Mouse (Mus musculus) ES-E14 (cell line): Measurements from ENCODE around the gene Siae.

Source experiments
- CHD2 ChIP-seq: IDR thresholded peaks from 2 replicates; pipeline ENCODE4 v1.6.1; 2014; ENCODE audit warnings: mild to moderate bottlenecking, low read depth, low read length, inconsistent platforms
- HCFC1 ChIP-seq: IDR thresholded peaks from 2 replicates; pipeline ENCODE4 v1.6.1; 2012; ENCODE audit warnings: low read length, inconsistent platforms, borderline replicate concordance; ENCODE audit not compliant: insufficient read depth
- MAFK ChIP-seq: IDR thresholded peaks from 2 replicates; pipeline ENCODE4 v1.6.1; 2014; ENCODE audit warnings: mild to moderate bottlenecking, low read depth, low read length, inconsistent platforms; ENCODE audit not compliant: insufficient read depth
- ZC3H11A ChIP-seq: IDR thresholded peaks from 2 replicates; pipeline ENCODE4 v1.6.1; 2012; ENCODE audit warnings: low read depth, mild to moderate bottlenecking, inconsistent platforms, low read length, borderline replicate concordance
- ZNF384 ChIP-seq: IDR thresholded peaks from 2 replicates; pipeline ENCODE4 v1.6.1; 2012; ENCODE audit warnings: low read depth, low read length, inconsistent platforms

DNA sequence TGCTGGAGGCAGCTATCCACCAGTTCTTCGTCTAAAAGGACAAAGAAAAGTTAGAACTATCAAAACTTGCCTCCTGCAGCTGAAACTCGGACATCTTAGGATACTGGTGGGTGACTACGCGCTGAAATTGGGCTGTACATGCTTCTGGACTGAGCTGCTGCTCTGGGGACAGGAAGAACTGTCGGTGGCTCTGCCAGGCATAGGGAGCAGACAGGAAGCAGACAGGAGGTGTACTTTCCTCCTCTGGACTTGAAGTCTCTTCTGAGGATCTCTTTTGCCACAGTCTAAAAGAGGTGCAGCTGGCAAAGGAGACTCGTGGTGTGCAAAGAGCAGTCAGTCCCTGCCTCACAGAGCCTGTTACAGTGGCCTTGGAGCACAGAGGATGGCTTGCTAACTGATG lies 37.1 kb downstream of the Siae start:
- no peak for TF ChIP-seq MAFK
- no peak for TF ChIP-seq ZC3H11A
- no peak for TF ChIP-seq CHD2
- TF ChIP-seq ZNF384 = no peak
- no peak for TF ChIP-seq HCFC1
